Mouse (Mus musculus) heart, postnatal 0 days (tissue): Measurements from ENCODE around the gene Hvcn1.

Source experiments
- CTCF ChIP-seq: IDR thresholded peaks from 2 replicates; pipeline ENCODE4 v1.5.1; 2016; ENCODE audit warnings: antibody characterized with exemption, control low read depth, low read depth
- EP300 ChIP-seq: IDR thresholded peaks from 2 replicates; pipeline ENCODE4 v1.6.1; 2016; ENCODE audit warnings: antibody characterized with exemption, low read depth

DNA sequence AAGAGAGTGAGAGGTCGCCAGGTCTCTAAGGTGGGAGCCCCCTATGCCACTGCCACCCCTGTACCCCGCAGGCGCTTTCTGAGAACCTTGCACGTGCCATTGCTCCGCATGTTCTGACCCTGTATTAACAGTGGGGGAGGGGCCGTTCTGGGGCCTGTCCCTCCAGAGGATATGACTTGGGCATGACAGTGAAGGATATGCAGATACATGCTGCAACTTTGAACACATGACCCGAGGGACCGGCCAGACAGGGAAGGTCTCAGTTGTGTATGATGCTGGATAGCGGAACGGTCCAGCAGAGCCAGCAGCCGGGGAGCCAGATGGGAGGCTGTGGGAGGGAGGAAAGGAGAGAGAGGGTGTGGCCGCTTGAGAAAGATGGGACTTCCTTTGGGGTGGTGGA lies 27.1 kb downstream of the Hvcn1 start:
- TF ChIP-seq CTCF (no peak), EP300 (no peak)
